Mouse (Mus musculus) E14TG2a.4 (cell line): Measurements from ENCODE around the gene St3gal4.

ENCODE experiments used
- CTCF ChIP-seq: conservative IDR thresholded peaks from 2 replicates; pipeline ENCODE4 v1.5.1; 2014; ENCODE audit warnings: low read length
- NANOG ChIP-seq: IDR thresholded peaks from 2 replicates; pipeline ENCODE4 v1.6.1; 2014; ENCODE audit warnings: borderline replicate concordance, low read length, mixed read lengths

DNA sequence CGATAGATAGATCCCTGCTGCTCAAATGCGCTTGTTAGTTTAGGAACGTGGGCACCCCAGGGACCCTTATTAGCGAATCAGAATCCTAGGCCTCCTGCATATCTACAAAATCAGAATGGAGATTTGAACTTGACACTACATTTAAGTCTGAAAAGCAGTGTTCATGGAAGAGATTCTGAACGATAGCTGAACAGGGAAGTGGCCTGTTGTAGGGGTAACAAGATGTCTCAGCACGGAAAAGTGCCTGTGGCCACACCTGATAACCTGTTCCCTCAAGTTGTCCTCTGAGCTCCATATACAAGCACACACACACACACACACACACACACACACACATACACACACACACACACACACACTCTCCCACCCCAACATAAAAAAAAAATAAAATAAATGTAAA, 61.4 kb downstream of the St3gal4 start:
- TF ChIP-seq CTCF (no peak), NANOG (no peak)
